Mouse (Mus musculus): ENCODE measurements around the gene Tuba3a.

Tuba3a gene

GRCm38 (mm10) chr6:125266091-125266490, 19.8 kb downstream of the Tuba3a start:
- no peak for DNase-seq (ENCODE audit: low spot score in 2 of 2)

- DNase-seq (ENCODE audit: low spot score in 2 of 2): peak; percentile 15 to 29
These were observed 20.6 kb downstream of the Tuba3a start for GRCm38 (mm10) chr6:125265239-125265638.

DNA sequence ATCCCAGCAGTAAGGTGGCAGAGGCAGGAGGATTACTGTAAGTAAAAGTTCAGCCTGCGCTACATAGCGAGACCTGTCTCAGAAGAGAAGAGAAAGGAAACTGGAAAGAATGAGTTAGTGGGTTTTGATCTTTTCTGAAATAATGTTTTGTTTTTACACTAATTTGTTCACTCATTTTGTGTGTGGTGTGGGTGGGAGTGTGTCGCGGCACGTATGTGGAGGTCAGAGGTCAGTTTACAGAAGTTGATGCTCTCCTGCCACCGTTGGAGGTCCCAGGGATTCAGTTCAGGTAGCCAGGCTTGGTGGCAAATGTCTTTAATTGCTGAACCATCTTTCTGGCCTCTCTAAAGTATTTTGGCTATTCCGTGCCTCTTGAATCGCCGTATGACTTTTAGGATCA, 21.6 kb downstream of the Tuba3a start:
- DNase-seq (ENCODE audit: low spot score in 2 of 2): no peak

DNA sequence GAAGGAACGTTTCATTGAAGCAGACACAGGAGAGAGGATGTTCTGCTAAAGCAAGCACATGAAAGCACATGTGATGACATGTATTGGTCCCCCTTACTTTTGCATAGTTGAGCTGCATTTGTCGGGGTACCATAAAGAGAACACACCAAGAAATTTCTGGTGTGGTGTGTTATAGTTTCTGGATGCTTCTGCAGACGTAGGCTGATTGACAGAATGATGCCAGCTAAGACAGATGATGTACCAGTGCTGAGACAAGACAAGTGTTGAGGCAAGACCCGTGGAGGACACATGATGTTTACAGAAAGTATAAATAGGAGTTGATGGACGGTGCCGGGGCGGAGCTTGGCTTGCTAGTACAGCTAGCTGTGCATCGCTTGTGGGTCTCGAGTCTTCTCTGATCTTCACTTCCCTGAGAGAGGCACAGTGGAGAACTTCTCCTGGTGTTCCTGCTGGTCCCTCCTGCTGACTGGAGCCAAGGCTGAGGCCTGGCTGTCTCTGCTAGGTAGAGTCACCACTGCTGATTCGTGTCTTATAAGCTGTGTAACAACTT, 25.8 kb downstream of the Tuba3a start:
- no peak for DNase-seq (ENCODE audit: low spot score in 2 of 2)

GRCm38 (mm10) chr6:125256222-125256966, 29.4 kb downstream of the Tuba3a start:
- no peak for DNase-seq (ENCODE audit: low spot score in 2 of 2)

- no peak for DNase-seq (ENCODE audit: low spot score in 2 of 2)
These were observed 30.3 kb downstream of the Tuba3a start for GRCm38 (mm10) chr6:125255516-125256044.

- DNase-seq (ENCODE audit: low spot score in 2 of 2): no peak
These were observed 31.8 kb downstream of the Tuba3a start for GRCm38 (mm10) chr6:125253863-125254715.

DNA sequence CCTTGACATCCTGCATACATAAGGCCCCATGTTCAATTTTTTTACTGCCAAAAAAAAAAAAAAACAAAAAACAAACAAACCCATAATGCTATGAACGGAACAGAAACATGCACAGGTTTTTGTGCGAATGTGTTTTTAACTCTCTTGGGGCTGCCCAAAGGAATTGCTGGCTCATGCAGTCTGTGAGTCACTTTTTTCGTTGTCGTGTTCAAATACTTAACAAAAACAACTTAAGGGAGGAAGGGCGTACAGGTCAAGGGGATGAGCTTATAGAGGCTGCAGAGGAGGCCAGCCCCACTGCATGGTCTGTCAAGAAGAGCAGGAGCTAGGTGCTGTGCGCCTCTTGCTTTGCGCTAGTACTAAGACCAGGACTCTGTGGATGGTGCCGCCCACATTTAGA, 33.1 kb downstream of the Tuba3a start:
- DNase-seq (ENCODE audit: low spot score in 2 of 2): no peak

- DNase-seq (ENCODE audit: low spot score in 2 of 2): no peak
These were observed 33.6 kb downstream of the Tuba3a start for GRCm38 (mm10) chr6:125252285-125252684.

- no peak for DNase-seq (ENCODE audit: low spot score in 2 of 2)
These were observed 41.3 kb downstream of the Tuba3a start for GRCm38 (mm10) chr6:125244551-125244950.

- DNase-seq (ENCODE audit: low spot score in 2 of 2): no peak
These were observed 44.3 kb downstream of the Tuba3a start for GRCm38 (mm10) chr6:125241566-125241965.

DNA sequence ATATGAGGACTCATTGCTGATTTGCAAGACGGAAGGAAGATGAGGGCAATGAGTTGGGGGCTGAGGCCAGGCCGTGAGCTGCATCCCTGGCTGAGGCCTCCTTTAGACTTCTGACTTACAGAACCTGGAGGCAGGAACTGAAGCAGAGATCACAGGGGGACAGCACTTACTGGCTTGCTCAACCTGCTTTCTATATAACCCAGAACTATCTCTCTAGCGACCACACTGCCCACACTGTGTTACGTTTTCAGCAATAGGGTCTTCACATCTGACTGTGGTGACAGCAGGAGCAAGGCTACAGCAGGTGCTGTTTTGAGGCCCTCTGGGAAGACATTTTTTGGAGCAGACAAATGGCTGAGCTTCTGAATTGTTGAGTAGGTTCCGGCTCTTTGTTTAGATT, 45.2 kb downstream of the Tuba3a start:
- DNase-seq (ENCODE audit: low spot score in 2 of 2): no peak

GRCm38 (mm10) chr6:125239547-125239946, 46.3 kb downstream of the Tuba3a start:
- no peak for DNase-seq (ENCODE audit: low spot score in 2 of 2)

DNA sequence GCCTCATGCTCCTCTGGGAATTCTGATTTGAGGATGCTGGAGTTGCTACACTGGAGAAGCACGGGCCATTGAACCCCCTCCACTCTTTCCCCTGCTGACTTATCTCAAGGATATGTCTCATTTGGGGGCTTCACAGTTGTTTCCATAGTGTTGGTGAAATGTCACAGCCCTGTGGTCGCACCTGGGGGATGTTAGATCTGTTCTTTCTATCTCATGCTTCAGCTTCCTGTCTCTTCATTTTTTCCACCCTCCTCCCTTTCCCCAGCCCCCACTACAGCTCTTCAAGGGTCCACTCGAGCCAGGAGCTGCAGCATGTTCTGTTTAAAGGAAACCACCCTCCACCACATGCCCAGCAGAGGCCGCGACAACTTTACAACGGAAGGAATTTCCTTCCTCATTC, 47.4 kb downstream of the Tuba3a start:
- DNase-seq (ENCODE audit: low spot score in 2 of 2): no peak

DNA sequence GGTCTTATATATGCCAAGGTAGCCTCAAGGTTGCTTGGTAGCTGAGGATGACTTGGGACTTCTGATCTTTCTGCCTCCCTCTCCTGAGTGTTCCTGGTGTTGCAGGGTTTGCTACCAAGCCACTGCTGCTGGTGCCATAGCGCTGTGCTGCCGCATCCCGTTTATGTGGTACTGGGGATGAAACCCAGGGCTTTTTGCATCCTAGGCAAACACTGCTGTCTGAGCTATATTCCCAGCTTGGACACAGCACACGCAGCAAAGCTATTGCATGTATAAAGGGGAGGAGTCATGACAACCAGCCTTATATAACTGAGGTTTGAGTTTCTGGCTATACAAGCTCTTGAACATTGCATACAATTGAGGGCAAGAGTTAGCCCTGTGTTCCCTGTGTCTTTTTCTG, 48.4 kb downstream of the Tuba3a start:
- no peak for DNase-seq (ENCODE audit: low spot score in 2 of 2)

DNA sequence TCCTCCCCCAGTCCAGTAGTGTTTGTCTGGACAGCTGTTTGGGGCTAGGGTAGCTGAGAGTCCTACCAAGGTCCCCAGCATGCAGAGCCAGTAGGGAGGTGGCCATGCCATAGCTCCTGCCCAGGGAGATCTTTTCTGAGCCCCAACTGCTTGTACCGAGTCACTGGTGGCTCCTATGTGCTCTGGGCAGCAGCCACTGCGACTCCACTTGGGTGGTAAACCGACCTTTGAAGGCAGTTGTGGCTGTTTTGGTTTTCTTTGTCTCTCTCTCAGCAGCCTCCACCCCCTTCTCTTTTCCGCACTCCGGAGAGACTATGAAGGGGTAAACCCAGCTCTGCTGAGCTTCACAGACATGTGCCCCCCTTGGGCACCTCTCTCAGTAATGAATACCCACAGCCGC, 49.1 kb downstream of the Tuba3a start, which contains the start of gene Cd27:
Cd27 (minus strand) TSS at position 229 of the 400 bp plus-strand sequence.
- DNase-seq (ENCODE audit: low spot score in 2 of 2): no peak

DNA sequence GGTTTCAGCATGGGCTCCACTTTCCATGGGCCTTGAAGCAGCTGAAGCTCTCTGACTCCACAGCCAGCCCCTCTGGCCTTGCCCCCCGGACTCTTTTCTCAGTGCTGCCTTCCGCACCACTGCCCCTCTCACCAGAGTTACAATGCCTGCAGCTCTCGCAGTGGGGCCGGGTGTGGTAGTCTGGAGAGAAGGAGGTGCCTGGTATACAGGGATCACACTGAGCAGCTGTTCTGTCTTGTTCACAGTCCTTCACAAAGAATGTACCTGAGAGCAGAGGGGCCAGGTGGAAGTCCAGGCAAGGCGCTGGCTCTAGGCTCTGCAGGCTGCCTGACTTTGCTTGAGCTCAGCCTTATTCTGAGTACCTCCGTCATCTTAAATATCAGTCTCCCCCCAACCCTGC, 49.5 kb downstream of the Tuba3a start:
- no peak for DNase-seq (ENCODE audit: low spot score in 2 of 2)

DNA sequence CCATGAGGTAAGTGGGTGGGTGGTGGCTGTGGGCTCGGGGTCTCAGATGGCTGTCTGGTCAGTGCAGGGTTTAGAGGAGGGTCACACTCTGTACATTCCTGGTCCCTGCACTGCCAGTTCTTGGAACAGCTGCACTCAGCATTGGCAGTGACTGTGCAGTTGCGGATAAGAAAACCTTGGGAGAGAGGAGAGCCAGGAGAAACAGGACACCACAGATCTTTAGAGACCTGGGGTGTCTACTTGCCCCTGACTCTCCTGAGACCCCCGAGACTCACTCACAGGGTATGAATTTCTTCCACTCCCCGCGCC, 51.4 kb downstream of the Tuba3a start:
- no peak for DNase-seq (ENCODE audit: low spot score in 2 of 2)

GRCm38 (mm10) chr6:125233816-125234519, 51.9 kb downstream of the Tuba3a start:
- DNase-seq (ENCODE audit: low spot score in 2 of 2): no peak

GRCm38 (mm10) chr6:125232516-125232915, 53.3 kb downstream of the Tuba3a start:
- DNase-seq (ENCODE audit: low spot score in 2 of 2): no peak

GRCm38 (mm10) chr6:125232045-125232437, 53.8 kb downstream of the Tuba3a start:
- DNase-seq (ENCODE audit: low spot score in 2 of 2): no peak
